Mouse (Mus musculus): ENCODE measurements around the gene Slc38a2. TPM values are rescaled to one million over a fixed set of nuclear protein-coding genes. Genes with fewer than 3 reads are reported as not detected.

Gene Slc38a2
- polyA plus RNA-seq (2014; fragmentation: Illumina TruSeq; extraction: RNeasy Lipid Tissue Mini Kit (QIAGEN cat#74804); ENCODE audit: low read depth, low replicate concordance), result 84.1 TPM

GRCm38 (mm10) chr15:96699521-96700511 lies at the start of gene Slc38a2:
TSS of gene Slc38a2 (minus strand) at chr15:96699730.

GRCm38 (mm10) chr15:96642436-96643405 lies 56.8 kb downstream of the Slc38a2 start, which contains the start of gene Slc38a1:
TSS of gene Slc38a1 (minus strand) at chr15:96642913.

Other genes with a start within 250 kb of the Slc38a2 start
- gene Scaf11, start 238.9 kb downstream of the Slc38a2 start, polyA plus RNA-seq (2014; fragmentation: Illumina TruSeq; extraction: RNeasy Lipid Tissue Mini Kit (QIAGEN cat#74804); ENCODE audit: low read depth, low replicate concordance), result 35.8 TPM
- 0.69 TPM for gene Slc38a1, start 56.8 kb downstream of the Slc38a2 start, polyA plus RNA-seq (2014; fragmentation: Illumina TruSeq; extraction: RNeasy Lipid Tissue Mini Kit (QIAGEN cat#74804); ENCODE audit: low read depth, low replicate concordance)